Mouse (Mus musculus) neural tube, embryonic 13.5 days (tissue): Measurements from ENCODE around the gene Lrrc51. TPM values are rescaled to one million over a fixed set of nuclear protein-coding genes. Genes with fewer than 3 reads are reported as not detected.

ENCODE experiments used
- ATAC-seq: fragments of 200-750 bp; cut with Nextera tagmentation; 2 replicates; pipeline ENCODE4 v1.8.0; 2017; ENCODE audit warnings: low read depth, mild to moderate bottlenecking, moderate TSS enrichment, moderate library complexity
- H3K27ac ChIP-seq: fragments of 300-500 bp; sonication (generic); replicated peaks from 2 replicates; pipeline ENCODE4 v1.5.1; 2015; ENCODE audit warnings: moderate library complexity, mild to moderate bottlenecking, inconsistent platforms
- H3K27me3 ChIP-seq: fragments of 300-500 bp; sonication (generic); 2 replicates; pipeline ENCODE4 v1.6.1; 2015; ENCODE audit warnings: mild to moderate bottlenecking, inconsistent platforms
- H3K36me3 ChIP-seq: fragments of 300-500 bp; sonication (generic); 2 replicates; pipeline ENCODE4 v1.6.1; 2015; ENCODE audit warnings: mild to moderate bottlenecking, inconsistent platforms
- H3K4me1 ChIP-seq: fragments of 300-500 bp; sonication (generic); replicated peaks from 2 replicates; pipeline ENCODE4 v1.6.1; 2015; ENCODE audit warnings: inconsistent platforms
- H3K4me2 ChIP-seq: fragments of 300-500 bp; sonication (generic); 2 replicates; pipeline ENCODE4 v1.6.1; 2015; ENCODE audit warnings: inconsistent platforms, mild to moderate bottlenecking, moderate library complexity
- H3K4me3 ChIP-seq: fragments of 300-500 bp; sonication (generic); 2 replicates; pipeline ENCODE4 v1.5.1; 2015; ENCODE audit warnings: mild to moderate bottlenecking, inconsistent platforms
- H3K9ac ChIP-seq: fragments of 300-500 bp; sonication (generic); 2 replicates; pipeline ENCODE4 v1.6.1; 2015; ENCODE audit warnings: moderate library complexity, mild to moderate bottlenecking, inconsistent platforms
- H3K9me3 ChIP-seq: fragments of 300-500 bp; sonication (generic); 2 replicates; pipeline ENCODE4 v1.6.1; 2016; ENCODE audit warnings: inconsistent platforms
- WGBS: fragments of 180-500 bp; shearing (Covaris S2); methylation state at CpG from one replicate; pipeline ENCODE4 v1.1.7; 2015; 5-methylcytosine and 5-hydroxymethylcytosine counted together
- polyA plus RNA-seq: library from polyadenylated mRNA; unstranded; fragments of >200 nt; fragmentation: Nextera tagmentation; extraction: Ambion mirVana; gene quantifications from 2 replicates; pipeline ENCODE4 v1.2.1, GENCODE M21; 2015

The Lrrc51 gene
- polyA plus RNA-seq, 1 experiment from 2014 or later: 8.3 TPM

- peak within 1 kb of the TSS; percentile 75 for H3K4me2 ChIP-seq
- H3K4me1 ChIP-seq: peaks cover 33% of the 10 kb centered on the region
- H3K9ac ChIP-seq: peak within 1 kb of the TSS; percentile 91
- H3K27me3 ChIP-seq: no peaks in the 10 kb centered on the region
- H3K4me3 ChIP-seq: peak within 1 kb of the TSS; percentile 85
- no peaks in the 10 kb centered on the region for H3K9me3 ChIP-seq
- peak within 1 kb of the TSS; percentile 97 for H3K27ac ChIP-seq
- under 1% methylated on average over 60 of the region's 61 CpGs for WGBS
- ATAC-seq: peak; percentile 97
- H3K36me3 ChIP-seq: peaks cover 35% of the 10 kb centered on the region
Observed at GRCm38 (mm10) chr7:101905561-101906286, 28.0 kb downstream of the Lrrc51 start, which contains the start of gene Lamtor1. Gene Lamtor1 (plus strand): TSS chr7:101905904.

GRCm38 (mm10) chr7:101902846-101903245, 30.8 kb downstream of the Lrrc51 start:
- ATAC-seq: no peak
- Histone ChIP-seq H3K4me1 (peaks cover 25% of the 10 kb centered on the region), H3K4me2 (no peak overlapping the region), H3K4me3 (no peak overlapping the region), H3K9me3 (no peaks in the 10 kb centered on the region), H3K27ac (no peak overlapping the region), H3K27me3 (no peaks in the 10 kb centered on the region), H3K9ac (no peak overlapping the region), H3K36me3 (peaks cover 26% of the 10 kb centered on the region)

GRCm38 (mm10) chr7:101901969-101902368, 31.7 kb downstream of the Lrrc51 start:
- Histone ChIP-seq H3K9me3 (no peaks in the 10 kb centered on the region), H3K9ac (no peak overlapping the region), H3K27ac (no peak overlapping the region), H3K36me3 (peaks cover 26% of the 10 kb centered on the region), H3K4me2 (no peak overlapping the region), H3K4me3 (no peak overlapping the region), H3K4me1 (peaks cover 21% of the 10 kb centered on the region), H3K27me3 (no peaks in the 10 kb centered on the region)
- ATAC-seq: no peak
- 97% methylated on average over 10 of the region's 10 CpGs for WGBS

GRCm38 (mm10) chr7:101900331-101901097, 33.2 kb downstream of the Lrrc51 start:
- Histone ChIP-seq H3K27ac (no peak overlapping the region), H3K36me3 (peaks cover 26% of the 10 kb centered on the region), H3K4me1 (peaks cover 14% of the 10 kb centered on the region), H3K9me3 (no peaks in the 10 kb centered on the region), H3K4me3 (no peak overlapping the region), H3K4me2 (no peak overlapping the region), H3K9ac (no peak overlapping the region), H3K27me3 (no peaks in the 10 kb centered on the region)
- no peak for ATAC-seq
- WGBS: 91% methylated on average over 16 of the region's 16 CpGs

DNA sequence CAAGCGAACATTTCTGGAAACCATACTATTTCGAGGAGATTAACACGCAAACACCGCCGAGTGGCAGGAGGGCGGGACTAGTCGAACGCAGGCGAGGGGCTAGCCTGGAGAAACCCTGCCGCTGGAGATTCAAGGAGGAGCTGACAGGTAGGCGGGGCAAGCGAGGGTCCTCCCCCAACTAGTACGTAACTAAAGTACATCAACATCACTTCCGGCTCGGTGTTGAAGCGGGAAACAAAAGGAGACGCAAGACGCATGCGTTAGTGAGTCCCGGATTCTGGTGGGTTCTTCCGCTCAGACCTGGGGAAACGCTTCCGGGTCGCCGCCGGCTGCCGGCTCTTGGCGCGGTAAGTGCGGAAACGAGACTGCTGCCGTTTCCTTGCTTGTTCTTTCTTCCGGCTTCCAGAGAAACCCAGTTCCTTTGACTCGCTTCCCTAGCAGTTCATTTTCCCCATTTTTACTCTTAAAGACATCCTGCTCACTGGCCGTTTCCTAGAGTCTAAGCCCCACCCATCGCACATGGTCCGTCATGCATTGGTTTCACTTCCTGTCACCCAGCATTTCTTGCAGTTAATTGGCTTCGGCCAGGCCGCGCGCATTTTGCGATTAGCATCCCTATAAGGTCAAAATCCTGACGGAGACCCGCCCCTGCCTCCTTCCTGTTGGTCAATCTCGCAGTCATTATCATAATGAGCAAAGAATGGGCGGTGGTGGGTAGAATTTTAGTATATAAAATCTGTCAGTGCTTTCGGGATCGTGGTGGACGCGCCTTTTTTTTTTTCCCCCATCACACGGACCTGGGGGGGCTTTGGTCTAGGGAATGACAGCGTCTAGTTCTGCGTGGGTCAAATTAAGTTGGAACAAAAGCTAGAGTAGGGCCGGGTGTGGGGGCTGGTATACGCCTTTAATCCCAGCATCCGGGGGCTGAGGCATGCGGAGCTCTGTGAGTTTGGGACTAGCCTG, 37.3 kb downstream of the Lrrc51 start:
- Histone ChIP-seq H3K9me3 (no peaks in the 10 kb centered on the region), H3K4me3 (peak overlapping the region; percentile 47), H3K27me3 (0 out of 2 replicates have a peak, but pooled peaks cover 4% of the 10 kb centered on the region), H3K27ac (peak overlapping the region; percentile 84), H3K9ac (peak overlapping the region; percentile 70), H3K4me1 (peaks cover 16% of the 10 kb centered on the region), H3K4me2 (peak overlapping the region; percentile 57), H3K36me3 (peaks cover 12% of the 10 kb centered on the region)
- WGBS: under 1% methylated on average over 57 of the region's 57 CpGs
- peak; percentile 98 for ATAC-seq

GRCm38 (mm10) chr7:101895695-101896094, 38.0 kb downstream of the Lrrc51 start:
- H3K4me1 ChIP-seq: peaks cover 16% of the 10 kb centered on the region
- peak overlapping the region; percentile 47 for H3K4me3 ChIP-seq
- H3K9ac ChIP-seq: peak overlapping the region; percentile 70
- peak overlapping the region; percentile 45 for H3K4me2 ChIP-seq
- no peak for ATAC-seq
- H3K27ac ChIP-seq: peak overlapping the region; percentile 75
- H3K9me3 ChIP-seq: no peaks in the 10 kb centered on the region
- 33% methylated on average over 9 of the region's 9 CpGs for WGBS
- H3K27me3 ChIP-seq: 0 out of 2 replicates have a peak, but pooled peaks cover 4% of the 10 kb centered on the region
- 0 out of 2 replicates have a peak, but pooled peaks cover 5% of the 10 kb centered on the region for H3K36me3 ChIP-seq

DNA sequence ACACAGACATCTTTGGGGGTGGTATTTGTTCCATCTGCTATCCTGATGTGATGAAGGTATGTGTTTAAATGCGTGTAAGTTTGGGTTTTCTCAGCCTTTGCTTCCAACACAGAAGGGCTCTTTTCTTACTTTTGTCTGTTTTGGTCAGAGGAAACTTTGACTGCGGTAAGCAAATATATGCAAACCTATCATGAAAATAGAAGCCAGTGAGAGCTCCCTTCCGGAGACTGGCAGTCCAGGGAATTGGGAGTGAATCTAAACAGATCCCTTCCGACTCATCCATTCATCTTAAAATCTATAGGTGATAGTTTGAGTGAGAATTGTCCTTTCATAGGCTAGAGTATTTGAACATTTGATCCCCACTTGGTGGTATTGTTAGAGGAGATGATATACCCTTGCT, 45.2 kb downstream of the Lrrc51 start:
- no peak overlapping the region for H3K27ac ChIP-seq
- no peaks in the 10 kb centered on the region for H3K4me1 ChIP-seq
- no peak overlapping the region for H3K4me3 ChIP-seq
- no peaks in the 10 kb centered on the region for H3K36me3 ChIP-seq
- no peak overlapping the region for H3K9ac ChIP-seq
- 84% methylated on average over 4 of the region's 4 CpGs for WGBS
- H3K27me3 ChIP-seq: 0 out of 2 replicates have a peak, but pooled peaks cover 4% of the 10 kb centered on the region
- H3K9me3 ChIP-seq: no peaks in the 10 kb centered on the region
- H3K4me2 ChIP-seq: no peak overlapping the region
- no peak for ATAC-seq

- no peak for ATAC-seq
- H3K4me1 ChIP-seq: no peaks in the 10 kb centered on the region
- WGBS: 87% methylated on average over 6 of the region's 6 CpGs
Observed at GRCm38 (mm10) chr7:101886274-101886673, 47.4 kb downstream of the Lrrc51 start.

DNA sequence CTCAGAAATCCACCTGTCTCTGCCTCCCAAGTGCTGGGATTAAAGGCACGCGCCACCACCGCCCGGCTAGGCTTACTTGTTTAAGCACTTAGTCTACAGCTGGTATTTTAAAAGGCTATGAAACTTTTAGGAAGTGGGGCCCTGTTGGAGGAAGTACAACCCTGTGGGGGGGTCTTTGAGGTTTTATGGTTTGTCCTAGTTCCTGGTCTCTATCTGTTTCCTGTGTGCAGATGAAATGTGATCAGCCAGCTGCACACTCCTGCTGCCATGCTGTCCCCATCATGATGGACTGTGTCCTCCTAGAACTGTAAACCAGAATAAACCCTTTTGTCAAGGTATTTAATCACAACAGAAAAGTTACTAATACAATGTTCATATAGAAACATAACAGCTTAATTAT, 49.5 kb downstream of the Lrrc51 start:
- H3K4me1 ChIP-seq: no peaks in the 10 kb centered on the region
- WGBS: 97% methylated on average over 4 of the region's 4 CpGs
- H3K9me3 ChIP-seq: no peaks in the 10 kb centered on the region
- H3K9ac ChIP-seq: no peak overlapping the region
- ATAC-seq: no peak
- no peak overlapping the region for H3K4me2 ChIP-seq
- H3K27me3 ChIP-seq: no peaks in the 10 kb centered on the region
- no peak overlapping the region for H3K4me3 ChIP-seq
- H3K27ac ChIP-seq: no peak overlapping the region
- no peaks in the 10 kb centered on the region for H3K36me3 ChIP-seq

More at GRCm38 (mm10) chr7:101886274-101886673, 47.4 kb downstream of the Lrrc51 start:
- Histone ChIP-seq H3K4me3 (no peak overlapping the region), H3K27ac (no peak overlapping the region), H3K27me3 (no peaks in the 10 kb centered on the region), H3K9me3 (no peaks in the 10 kb centered on the region), H3K4me2 (no peak overlapping the region), H3K9ac (no peak overlapping the region), H3K36me3 (no peaks in the 10 kb centered on the region)

GRCm38 (mm10) chr7:101882413-101883154, 51.1 kb downstream of the Lrrc51 start:
- Histone ChIP-seq H3K9me3 (no peaks in the 10 kb centered on the region), H3K4me2 (no peak overlapping the region), H3K27me3 (no peaks in the 10 kb centered on the region), H3K4me1 (no peaks in the 10 kb centered on the region), H3K4me3 (no peak overlapping the region), H3K9ac (0 out of 2 replicates have a peak overlapping the region, but pooled peaks have one; percentile 17), H3K36me3 (no peaks in the 10 kb centered on the region), H3K27ac (no peak overlapping the region)
- 56% methylated on average over 9 of the region's 9 CpGs for WGBS
- no peak for ATAC-seq

- Histone ChIP-seq H3K27ac (no peak overlapping the region), H3K9me3 (no peaks in the 10 kb centered on the region), H3K4me1 (no peaks in the 10 kb centered on the region), H3K4me3 (no peak overlapping the region), H3K4me2 (no peak overlapping the region), H3K27me3 (no peaks in the 10 kb centered on the region), H3K36me3 (no peaks in the 10 kb centered on the region), H3K9ac (no peak overlapping the region)
- ATAC-seq: no peak
- WGBS: 81% methylated on average over 4 of the region's 4 CpGs
Observed at GRCm38 (mm10) chr7:101880855-101881254, 52.8 kb downstream of the Lrrc51 start.
